Mouse (Mus musculus) stomach, postnatal 0 days (tissue): ENCODE data around the gene Foxk1.

Experiments used
- CTCF ChIP-seq: IDR thresholded peaks from 2 replicates; pipeline ENCODE4 v1.5.1; 2016; ENCODE audit warnings: antibody characterized with exemption, low read depth, mild to moderate bottlenecking, moderate library complexity
- EP300 ChIP-seq: optimal IDR thresholded peaks from 2 replicates; pipeline ENCODE3; 2016; ENCODE audit warnings: antibody characterized with exemption

- no peak for TF ChIP-seq CTCF
- no peak for TF ChIP-seq EP300
Observed at GRCm38 (mm10) chr5:142361166-142361565, 40.1 kb upstream of the Foxk1 start.
